Mouse (Mus musculus): ENCODE data around the gene Pfkl.

GRCm38 (mm10) chr10:77970481-77970880 lies 39.4 kb downstream of the Pfkl start, which contains the start of gene Trpm2:
- no peak for TF ChIP-seq CEBPB (IDR thresholded peaks at IDR 0.05; ENCODE audit: insufficient read depth, poor library complexity, severe bottlenecking)
- TF ChIP-seq E2F4 (IDR thresholded peaks at IDR 0.05; ENCODE audit: insufficient read depth): no peak
- no peak for TF ChIP-seq TCF3 (IDR thresholded peaks at IDR 0.05; ENCODE audit: insufficient read length, low read depth)
- no peak for TF ChIP-seq USF1 (IDR thresholded peaks at IDR 0.05; ENCODE audit: low read depth)
- no peak for TF ChIP-seq MYOG (IDR thresholded peaks at IDR 0.05; ENCODE audit: control insufficient read depth in 1 of 3, insufficient read depth in 1 of 3, insufficient read length in 2 of 3, low read depth in 2 of 3)
- no peak for TF ChIP-seq POLR2A (IDR thresholded peaks at IDR 0.05; ENCODE audit: insufficient read length, low read depth)
- no peak for TF ChIP-seq MYOD1 (IDR thresholded peaks at IDR 0.05; ENCODE audit: control insufficient read depth in 1 of 3, insufficient read length in 2 of 3, low read depth in 2 of 3)
- no peak for TF ChIP-seq MAX (IDR thresholded peaks at IDR 0.05; ENCODE audit: low read depth)
- TF ChIP-seq TCF12 (IDR thresholded peaks at IDR 0.05; ENCODE audit: insufficient read depth, poor library complexity, severe bottlenecking): no peak
- TF ChIP-seq REST (IDR thresholded peaks at IDR 0.05; ENCODE audit: insufficient read depth, insufficient read length): no peak
- TF ChIP-seq POLR2AphosphoS2 (IDR thresholded peaks at IDR 0.05; ENCODE audit: insufficient read length, low read depth): no peak
